Mouse (Mus musculus) ES-E14 (cell line): ENCODE data around the gene Hist1h4f. TPM values are rescaled to one million over a fixed set of nuclear protein-coding genes. Genes with fewer than 3 reads are reported as not detected.
"Not testable (repeated sequence)": the region's sequence is repeated elsewhere in the genome, so short reads cannot be mapped to it uniquely, and the experiment has no call there.

Experiments
- DNase-seq: peaks from one replicate; pipeline ENCODE4 v3.0.0-alpha.2; 2013; ENCODE audit warnings: low read depth, low spot score
- H3K27ac ChIP-seq: 2 replicates; pipeline ENCODE4 v1.5.1; 2012; ENCODE audit warnings: low read depth, mild to moderate bottlenecking, low read length, moderate library complexity, mixed read lengths; ENCODE audit not compliant: poor library complexity, insufficient read depth, severe bottlenecking
- H3K36me3 ChIP-seq: 2 replicates; pipeline ENCODE4 v1.6.1; 2012; ENCODE audit warnings: mild to moderate bottlenecking, low read length, moderate library complexity, mixed read lengths; ENCODE audit not compliant: control insufficient read depth, poor library complexity, insufficient read depth, severe bottlenecking
- H3K4me1 ChIP-seq, 2 experiments: fragments of 150-350 bp in 1 of 2; sonication (generic) in 1 of 2; 2 replicates each; pipeline ENCODE4 v1.6.1; 2012; ENCODE audit warnings: low read length in 2 of 2, mild to moderate bottlenecking in 1 of 2, mixed read lengths in 1 of 2; ENCODE audit not compliant: control insufficient read depth in 2 of 2, insufficient read depth in 2 of 2, poor library complexity in 1 of 2
- H3K4me3 ChIP-seq, 2 experiments: fragments of 150-350 bp in 1 of 2; sonication (generic) in 1 of 2; 2 replicates each; pipeline ENCODE4 v1.5.1; 2012; ENCODE audit warnings: low read length in 2 of 2, low read depth in 1 of 2, mild to moderate bottlenecking in 1 of 2, mixed read lengths in 1 of 2; ENCODE audit not compliant: insufficient read depth in 1 of 2, poor library complexity in 1 of 2, severe bottlenecking in 1 of 2
- H3K9ac ChIP-seq: 2 replicates; pipeline ENCODE4 v1.6.1; 2012; ENCODE audit warnings: low read depth, mild to moderate bottlenecking, low read length, mixed read lengths; ENCODE audit not compliant: poor library complexity, insufficient read depth, severe bottlenecking
- H3K9me3 ChIP-seq: fragments of 150-350 bp; sonication (generic); 2 replicates; pipeline ENCODE4 v1.6.1; 2012; ENCODE audit warnings: low read depth, mild to moderate bottlenecking, low read length; ENCODE audit not compliant: control insufficient read depth, insufficient read depth
- CHD2 ChIP-seq: IDR thresholded peaks from 2 replicates; pipeline ENCODE4 v1.6.1; 2014; ENCODE audit warnings: mild to moderate bottlenecking, low read depth, low read length, inconsistent platforms
- HCFC1 ChIP-seq: IDR thresholded peaks from 2 replicates; pipeline ENCODE4 v1.6.1; 2012; ENCODE audit warnings: low read length, inconsistent platforms, borderline replicate concordance; ENCODE audit not compliant: insufficient read depth
- MAFK ChIP-seq: IDR thresholded peaks from 2 replicates; pipeline ENCODE4 v1.6.1; 2014; ENCODE audit warnings: mild to moderate bottlenecking, low read depth, low read length, inconsistent platforms; ENCODE audit not compliant: insufficient read depth
- ZC3H11A ChIP-seq: IDR thresholded peaks from 2 replicates; pipeline ENCODE4 v1.6.1; 2012; ENCODE audit warnings: low read depth, mild to moderate bottlenecking, inconsistent platforms, low read length, borderline replicate concordance
- ZNF384 ChIP-seq: IDR thresholded peaks from 2 replicates; pipeline ENCODE4 v1.6.1; 2012; ENCODE audit warnings: low read depth, low read length, inconsistent platforms
- in situ Hi-C, 2 experiments: fragments of 600-800 bp; cut with MboI; formaldehyde crosslinking; loops; one replicate each; pipeline ENCODE4 v1.15.1; 2025; ENCODE audit warnings: low sequenced_read_pairs in 2 of 2, inconsistent platforms in 1 of 2; ENCODE audit not compliant: unreplicated experiment in 2 of 2
- total RNA-seq: library from RNA; depleted of rRNA; stranded (reverse); fragments of 300-350 nt; gene quantifications from 2 replicates; pipeline ENCODE4 v1.2.3, GENCODE M21; 2012

Gene Hist1h4f
- total RNA-seq, 1 experiment: 2,172 TPM

DNA sequence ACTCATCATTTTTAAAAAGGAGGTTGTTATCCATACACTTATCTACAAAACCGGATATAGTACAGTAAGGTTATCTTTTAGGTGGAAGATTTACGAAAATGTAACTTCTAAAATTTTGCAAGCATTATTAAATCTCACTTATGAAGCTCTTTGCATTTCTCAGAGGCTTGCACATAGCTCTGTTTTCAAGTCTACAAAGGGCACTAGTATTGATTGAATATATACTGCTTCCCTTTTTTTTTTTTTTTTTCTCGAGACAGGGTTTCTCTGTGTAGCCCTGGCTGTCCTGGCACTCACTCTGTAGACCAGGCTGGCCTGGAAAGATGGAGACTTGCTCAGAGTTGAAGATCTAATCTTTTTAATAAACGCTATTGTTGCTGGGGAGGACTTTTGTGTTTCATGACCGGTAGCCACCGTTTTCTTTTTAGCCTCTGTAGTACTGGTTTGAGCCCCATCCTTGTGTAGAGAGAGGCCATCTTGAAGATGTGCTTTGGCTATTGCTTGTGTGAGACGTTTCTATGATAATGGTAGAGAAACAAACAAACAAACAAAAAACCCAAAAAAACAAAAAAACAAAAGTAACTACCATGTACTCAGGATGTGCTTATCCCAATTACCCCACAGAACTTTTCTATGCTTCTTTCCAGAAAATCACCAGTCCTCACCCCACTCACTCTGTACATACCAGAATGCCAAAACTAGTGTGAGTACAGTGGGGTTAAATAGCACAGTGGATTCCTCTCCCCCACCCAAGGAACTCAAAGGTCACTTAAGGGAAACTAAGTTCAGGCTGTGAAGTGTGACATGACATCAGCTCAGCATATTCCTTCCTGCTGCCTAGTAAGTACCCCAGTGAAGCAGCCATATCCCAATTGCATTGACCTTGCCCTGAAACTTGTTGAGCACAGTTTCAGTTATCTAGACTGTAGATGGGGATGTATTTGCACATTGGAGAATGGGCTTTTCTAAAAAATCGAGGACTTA, 775 bp upstream of the Hist1h4f start:
- TF ChIP-seq ZNF384 (peak; percentile 71; the same call in 1 of the 2 replicates), MAFK (no peak)

DNA sequence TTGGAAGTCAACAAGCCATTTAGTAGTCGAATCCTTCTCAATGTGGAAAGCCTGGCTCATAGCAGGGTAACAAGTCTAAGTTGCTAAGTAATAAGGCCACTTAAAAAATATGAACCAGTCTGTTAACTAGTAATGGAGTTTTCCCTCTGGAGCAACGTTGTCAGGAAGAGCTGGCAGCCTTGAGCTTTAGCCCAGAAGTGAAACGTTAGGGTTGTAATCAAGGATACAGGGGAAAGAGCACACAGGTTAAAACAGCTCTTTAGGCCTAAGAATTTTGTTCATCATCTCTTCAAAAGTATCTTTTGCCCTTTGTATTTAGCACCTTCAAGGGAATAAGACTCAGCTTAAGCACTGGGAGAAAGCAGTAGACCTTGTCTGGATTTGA, 695 bp downstream of the Hist1h4f start:
- Histone ChIP-seq H3K9me3 (no peaks in the 10 kb centered on the region), H3K27ac (peak overlapping the region; percentile 92; the same call in 1 of the 2 replicates), H3K4me1 (0 out of 4 replicates have a peak, but pooled peaks cover 0 to 2% of the 10 kb centered on the region in 2 experiments), H3K4me3 (peak overlapping the region; percentile 22 to 64), H3K36me3 (no peaks in the 10 kb centered on the region), H3K9ac (peak overlapping the region; percentile 84; the same call in 1 of the 2 replicates)
- in situ Hi-C loops: loop anchor here (10.0 to 25.0 kb wide), 3 partner anchors 194 to 1813 kb away; partner anchors contain the start of genes Hist1h4j (in 2 of the 2), Hist1h2ag (in 1 of the 2), Hist1h2ah (in 1 of the 2) and Hist1h2bb (in 1 of the 2)
- TF ChIP-seq MAFK (no peak), ZNF384 (no peak), ZC3H11A (no peak), CHD2 (no peak), HCFC1 (no peak)
- no peak for DNase-seq

More for the DNA sequence above, 775 bp upstream of the Hist1h4f start:
- Histone ChIP-seq H3K4me3 (peak overlapping the region; percentile 3 to 7; a peak in 2 of 4 replicates), H3K9ac (peak overlapping the region; percentile 50; the same call in 1 of the 2 replicates), H3K36me3 (no peaks in the 10 kb centered on the region), H3K9me3 (no peaks in the 10 kb centered on the region), H3K27ac (peak overlapping the region; percentile 63; the same call in 1 of the 2 replicates), H3K4me1 (0 out of 4 replicates have a peak, but pooled peaks cover 0 to 2% of the 10 kb centered on the region in 2 experiments)
- in situ Hi-C loops: loop anchor here (10.0 to 25.0 kb wide), 3 partner anchors 193 to 1815 kb away; partner anchors contain the start of genes Hist1h4j (in 2 of the 2), Hist1h2ag (in 1 of the 2), Hist1h2ah (in 1 of the 2) and Hist1h2bb (in 1 of the 2)
- DNase-seq: no peak

DNA sequence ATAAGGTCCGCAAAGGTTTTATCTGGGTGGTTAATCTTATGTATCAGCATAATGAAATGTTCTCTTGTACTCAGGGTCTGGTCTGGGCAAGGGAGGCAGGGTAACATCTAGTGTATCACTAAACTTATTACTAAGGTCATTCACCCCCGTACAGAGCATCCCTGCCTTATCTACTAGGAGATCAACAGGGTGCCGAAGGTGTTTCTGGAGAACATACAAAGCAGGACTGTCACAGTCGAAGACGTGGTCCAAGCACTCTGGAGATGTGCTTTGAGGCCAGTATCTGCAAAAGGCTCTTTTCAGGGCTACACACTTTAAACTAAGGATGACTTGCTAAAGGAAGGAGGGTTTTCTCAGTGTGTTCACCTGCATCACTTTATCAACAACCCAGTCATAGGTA, 4.8 kb downstream of the Hist1h4f start:
- H3K27ac ChIP-seq: no peak overlapping the region
- no peaks in the 10 kb centered on the region for H3K9me3 ChIP-seq
- no peaks in the 10 kb centered on the region; a peak in 1 of 4 replicates for H3K4me1 ChIP-seq
- no peaks in the 10 kb centered on the region for H3K36me3 ChIP-seq
- TF ChIP-seq ZNF384 (no peak), HCFC1 (no peak), CHD2 (no peak), MAFK (no peak), ZC3H11A (no peak)
- in situ Hi-C loops: loop anchor here in 1 of 2 experiments (25.0 kb wide), 1 partner anchor 1509 kb away; the partner anchor contains the start of genes Hist1h2ag, Hist1h2ah, Hist1h2bj and Hist1h2bk
- DNase-seq: no peak
- no peak overlapping the region for H3K4me3 ChIP-seq
- H3K9ac ChIP-seq: no peak overlapping the region

DNA sequence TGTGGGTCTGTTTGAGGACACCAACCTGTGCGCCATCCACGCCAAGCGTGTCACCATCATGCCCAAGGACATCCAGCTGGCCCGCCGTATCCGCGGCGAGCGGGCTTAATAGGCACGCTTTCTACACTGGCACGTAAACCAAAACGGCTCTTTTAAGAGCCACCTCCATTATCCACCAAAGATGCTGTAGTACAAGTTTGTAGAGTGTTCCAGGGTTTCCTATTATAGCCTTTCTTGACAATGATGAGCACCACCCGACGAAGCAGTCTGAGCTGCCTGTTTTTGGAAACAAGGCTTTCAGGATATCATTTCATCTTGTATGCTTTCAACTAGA, 6.7 kb downstream of the Hist1h4f start:
- H3K9me3 ChIP-seq, DNase-seq, H3K36me3 ChIP-seq, H3K4me1 ChIP-seq: not testable (repeated sequence)
- in situ Hi-C loops: loop anchor here in 1 of 2 experiments (25.0 kb wide), 1 partner anchor 1507 kb away; the partner anchor contains the start of genes Hist1h2ag, Hist1h2ah, Hist1h2bj and Hist1h2bk
- Histone ChIP-seq H3K4me3 (peak overlapping the region; percentile 60 to 73), H3K27ac (peak overlapping the region; percentile 86), H3K9ac (peak overlapping the region; percentile 74)
